Mouse (Mus musculus) bone marrow macrophage, adult 2 months (primary cell): ENCODE data around the gene Pkn2.

Source experiments
- CTCF ChIP-seq: IDR thresholded peaks from 2 replicates; pipeline ENCODE4 v1.5.1; 2012; ENCODE audit warnings: low read depth, mild to moderate bottlenecking, low read length, moderate library complexity
- POLR2A ChIP-seq: IDR thresholded peaks from 2 replicates; pipeline ENCODE4 v1.6.1; 2012; ENCODE audit warnings: mild to moderate bottlenecking, low read depth, low read length, borderline replicate concordance

GRCm38 (mm10) chr3:142743973-142744898 lies 137.6 kb downstream of the Pkn2 start:
- TF ChIP-seq CTCF (peak; percentile 71), POLR2A (no peak)
